Mouse (Mus musculus) small intestine, adult 2 months (tissue): ENCODE measurements around the gene Vps37b.

Source experiments
- CTCF ChIP-seq: fragments of 200-500 bp; IDR thresholded peaks from 2 replicates; pipeline ENCODE4 v1.5.1; 2012; ENCODE audit warnings: low read depth, mild to moderate bottlenecking, control low read depth, inconsistent platforms, low read length, moderate library complexity, mixed read lengths; ENCODE audit not compliant: insufficient replicate concordance, insufficient read length; ENCODE audit errors: extremely low read depth
- POLR2A ChIP-seq: fragments of 200-500 bp; IDR thresholded peaks from 2 replicates; pipeline ENCODE4 v1.6.1; 2012; ENCODE audit warnings: low read depth, mild to moderate bottlenecking, control low read depth, inconsistent platforms, low read length, moderate library complexity

- TF ChIP-seq POLR2A (no peak), CTCF (no peak)
These were observed 11.9 kb upstream of the Vps37b start for GRCm38 (mm10) chr5:124043999-124044398.
